Mouse (Mus musculus) spleen, postnatal 0 days (tissue): Measurements from ENCODE around the gene Prtn3. TPM values are rescaled to one million over a fixed set of nuclear protein-coding genes. Genes with fewer than 3 reads are reported as not detected.

Experiments used
- polyA plus RNA-seq: library from polyadenylated mRNA; unstranded; fragments of >200 nt; fragmentation: Nextera tagmentation; extraction: Ambion mirVana; gene quantifications from 2 replicates; pipeline ENCODE4 v1.2.1, GENCODE M21; 2015

The Prtn3 gene
- 176 and 239 TPM in 2 replicates for polyA plus RNA-seq

DNA sequence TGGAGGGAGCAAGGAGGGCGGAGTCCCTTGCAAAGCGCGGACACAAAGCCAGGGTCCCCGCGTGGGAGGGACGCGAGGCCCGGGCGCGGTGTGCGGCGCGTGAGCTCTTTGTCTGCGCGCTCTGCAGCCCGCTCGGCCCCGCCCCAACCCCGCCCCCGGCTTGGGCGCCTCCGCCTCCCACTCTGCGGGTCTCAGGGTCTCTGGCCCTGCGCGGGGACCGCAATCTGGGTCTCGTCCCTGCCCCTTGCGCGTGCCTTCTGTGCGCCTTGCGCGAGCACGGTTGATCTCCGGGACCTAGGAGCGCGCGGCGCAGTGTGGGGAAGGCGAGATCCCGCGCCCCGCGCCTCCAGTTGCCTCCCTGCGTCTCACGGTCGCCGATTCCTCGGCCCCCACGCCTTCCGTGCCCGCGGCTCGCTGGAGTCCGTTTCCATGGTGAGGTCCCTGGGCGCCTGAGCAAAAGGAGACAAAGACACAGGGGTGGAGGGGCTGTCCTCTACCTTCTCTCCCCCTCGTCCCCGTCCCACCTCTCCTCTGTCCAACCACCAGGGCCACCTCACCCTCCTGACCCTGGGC is at the start of gene Prtn3, which contains the start of gene Plppr3:
Gene Prtn3, plus strand, starts transcription at position 187 of the 573 bp plus-strand sequence.
Gene Plppr3, minus strand, starts transcription at position 345 of the 573 bp plus-strand sequence.

GRCm38 (mm10) chr10:79853860-79854795 is 20.1 kb upstream of the Prtn3 start, which contains the start of gene Ptbp1:
Gene Ptbp1, plus strand, starts transcription at chr10:79854427.

DNA sequence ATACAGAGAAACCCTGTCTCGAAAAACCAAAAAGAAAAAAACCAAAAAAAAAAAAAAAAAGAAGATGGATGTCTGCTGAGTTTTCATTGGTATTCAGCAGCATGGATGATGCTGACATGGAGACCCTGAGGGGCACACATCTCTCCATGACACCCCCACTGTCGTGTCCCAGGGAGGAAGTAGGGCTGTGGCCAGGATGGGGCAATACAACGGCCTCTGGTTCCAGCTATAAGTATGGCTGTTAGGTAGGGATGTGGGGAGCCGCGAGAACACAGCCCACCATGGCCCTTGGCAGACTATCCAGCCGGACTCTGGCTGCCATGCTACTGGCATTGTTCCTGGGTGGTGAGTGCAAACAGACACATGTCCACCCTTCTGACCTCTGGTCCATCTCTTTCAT is 11.8 kb downstream of the Prtn3 start, which contains the start of gene Elane:
Gene Elane, plus strand, starts transcription at position 194 of the 400 bp plus-strand sequence.

DNA sequence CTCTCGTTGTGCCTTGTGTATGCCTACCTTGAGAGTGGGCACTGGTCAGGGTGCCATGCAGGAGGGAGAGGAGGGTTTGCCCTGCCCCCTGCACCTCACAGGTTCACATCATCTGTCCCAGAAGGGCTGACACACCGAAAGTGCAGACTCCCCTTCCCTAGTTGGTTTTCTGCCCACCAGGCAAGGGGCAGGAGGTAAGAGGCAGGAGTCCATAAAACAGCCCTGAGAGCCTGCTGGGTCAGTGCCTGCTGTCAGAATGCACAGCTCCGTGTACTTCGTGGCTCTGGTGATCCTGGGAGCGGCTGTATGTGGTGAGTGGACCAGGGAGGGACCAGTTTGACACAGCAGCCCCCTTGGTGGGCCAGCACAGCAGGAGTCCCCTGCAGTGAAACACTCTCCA is 16.4 kb downstream of the Prtn3 start, which contains the start of gene Cfd:
Gene Cfd, plus strand, starts transcription at position 184 of the 400 bp plus-strand sequence.

GRCm38 (mm10) chr10:79908167-79909091 is 34.2 kb downstream of the Prtn3 start, which contains the start of gene Med16:
Gene Med16, minus strand, starts transcription at chr10:79908923.

DNA sequence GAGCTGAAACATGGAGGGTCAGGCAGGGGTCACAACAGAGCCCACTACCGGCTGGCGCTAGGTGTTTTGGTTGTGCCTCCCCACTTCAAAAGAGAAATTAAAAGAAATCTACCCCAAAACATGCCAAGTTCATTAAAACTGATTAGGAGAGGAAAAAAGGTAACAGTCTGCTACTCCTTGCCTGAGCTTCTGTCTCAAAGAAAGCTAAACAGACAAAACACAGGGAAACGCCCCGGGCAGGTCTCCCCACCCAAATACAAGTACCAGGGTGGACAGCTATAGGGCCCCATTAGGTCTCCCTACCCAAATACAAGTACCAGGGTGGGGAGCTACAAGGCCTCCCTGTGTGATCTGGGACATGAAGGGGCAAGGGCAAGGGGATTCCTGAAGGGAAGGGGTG is 36.3 kb downstream of the Prtn3 start, which contains the start of gene Gm26602:
Gene Gm26602, plus strand, starts transcription at position 301 of the 400 bp plus-strand sequence.

GRCm38 (mm10) chr10:79916808-79917531 is 42.7 kb downstream of the Prtn3 start, which contains the start of gene Kiss1r:
Gene Kiss1r, plus strand, starts transcription at chr10:79916971.

DNA sequence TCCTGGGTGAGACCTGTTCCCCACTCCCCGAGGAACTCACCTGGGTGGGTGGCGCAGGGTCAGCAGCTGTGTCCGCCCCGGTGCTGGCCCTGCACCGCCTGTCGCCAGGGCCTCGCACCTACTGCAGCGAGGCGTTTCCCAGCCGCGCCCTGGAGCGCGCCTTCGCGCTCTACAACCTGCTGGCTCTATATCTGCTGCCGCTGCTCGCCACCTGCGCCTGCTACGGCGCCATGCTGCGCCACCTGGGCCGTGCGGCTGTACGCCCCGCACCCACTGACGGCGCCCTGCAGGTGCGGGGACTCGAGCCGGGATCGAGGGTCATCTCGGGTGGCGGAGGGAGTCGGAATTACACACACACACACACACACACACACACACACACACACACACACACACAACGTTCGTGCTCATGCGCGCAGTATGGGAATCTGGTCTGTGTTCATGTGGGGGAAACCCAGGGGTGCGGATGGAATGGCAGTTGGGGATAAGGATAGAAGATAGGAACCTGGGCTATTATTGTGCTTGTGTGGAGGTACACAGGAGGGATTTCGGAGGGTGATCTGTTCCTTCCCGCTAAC is 46.8 kb downstream of the Prtn3 start, which contains the start of gene R3hdm4:
Gene R3hdm4, minus strand, starts transcription at position 251 of the 578 bp plus-strand sequence.

GRCm38 (mm10) chr10:79926491-79927323 is 52.4 kb downstream of the Prtn3 start, which contains the start of gene Arid3a:
Gene Arid3a, plus strand, starts transcription at chr10:79927043.

Other genes starting within 250 kb of the Prtn3 start
- 0.90 TPM in 2 replicates for gene Shc2, start 236.6 kb upstream of the Prtn3 start, polyA plus RNA-seq
- gene Odf3l2, start 228.7 kb upstream of the Prtn3 start, polyA plus RNA-seq: not detected in 2 replicates
- 25.8 and 30.9 TPM in 2 replicates for gene Madcam1, start 209.9 kb upstream of the Prtn3 start, polyA plus RNA-seq
- 31.4 and 37.7 TPM in 2 replicates for gene Tpgs1, start 205.1 kb upstream of the Prtn3 start, polyA plus RNA-seq
- 108 and 126 TPM in 2 replicates for gene Cdc34, start 192.3 kb upstream of the Prtn3 start, polyA plus RNA-seq
- 0.23 and 0.45 TPM in 2 replicates for gene Gzmm, start 185.5 kb upstream of the Prtn3 start, polyA plus RNA-seq
- gene Bsg, start 170.0 kb upstream of the Prtn3 start, polyA plus RNA-seq: 663 and 749 TPM in 2 replicates
- gene Hcn2, start 157.8 kb upstream of the Prtn3 start, polyA plus RNA-seq: 0.04 and 0.07 TPM in 2 replicates
- 15.7 and 18.4 TPM in 2 replicates for gene Polrmt, start 127.9 kb upstream of the Prtn3 start, polyA plus RNA-seq
- 0.28 TPM in 1 of 2 replicates, not detected in the other for gene Fgf22, start 119.4 kb upstream of the Prtn3 start, polyA plus RNA-seq
- gene Rnf126, start 107.5 kb upstream of the Prtn3 start, polyA plus RNA-seq: 41.4 and 42.3 TPM in 2 replicates
- gene Fstl3, start 97.2 kb upstream of the Prtn3 start, polyA plus RNA-seq: 3.3 and 3.6 TPM in 2 replicates
- 9.3 and 15.0 TPM in 2 replicates for gene Prss57, start 83.5 kb upstream of the Prtn3 start, polyA plus RNA-seq
- gene Palm, start 80.9 kb upstream of the Prtn3 start, polyA plus RNA-seq: 16.9 and 22.9 TPM in 2 replicates
- gene Misp, start 53.5 kb upstream of the Prtn3 start, polyA plus RNA-seq: 0.08 and 0.27 TPM in 2 replicates
- 131 and 134 TPM in 2 replicates for gene Ptbp1, start 20.0 kb upstream of the Prtn3 start, polyA plus RNA-seq
- 9.7 and 12.6 TPM in 2 replicates for gene Plppr3, start 158 bp downstream of the Prtn3 start, polyA plus RNA-seq
- gene Elane, start 11.8 kb downstream of the Prtn3 start, polyA plus RNA-seq: 219 and 294 TPM in 2 replicates
- gene Cfd, start 16.4 kb downstream of the Prtn3 start, polyA plus RNA-seq: not detected in 2 replicates
- gene Med16, start 34.4 kb downstream of the Prtn3 start, polyA plus RNA-seq: 20.3 and 23.3 TPM in 2 replicates
- gene Gm26602, start 36.4 kb downstream of the Prtn3 start, polyA plus RNA-seq: not detected in 2 replicates
- gene Kiss1r, start 42.5 kb downstream of the Prtn3 start, polyA plus RNA-seq: 0.41 and 0.68 TPM in 2 replicates
- 107 and 121 TPM in 2 replicates for gene R3hdm4, start 46.7 kb downstream of the Prtn3 start, polyA plus RNA-seq
- gene Arid3a, start 52.6 kb downstream of the Prtn3 start, polyA plus RNA-seq: 6.2 and 8.2 TPM in 2 replicates
- 64.8 and 66.8 TPM in 2 replicates for gene Wdr18, start 85.7 kb downstream of the Prtn3 start, polyA plus RNA-seq
- 0.11 TPM in 2 replicates for gene Grin3b, start 96.2 kb downstream of the Prtn3 start, polyA plus RNA-seq
- 16.8 and 16.9 TPM in 2 replicates for gene Tmem259, start 109.9 kb downstream of the Prtn3 start, polyA plus RNA-seq
- gene Cnn2, start 114.1 kb downstream of the Prtn3 start, polyA plus RNA-seq: 98.3 and 121 TPM in 2 replicates
- gene Abca7, start 122.0 kb downstream of the Prtn3 start, polyA plus RNA-seq: 8.3 and 8.8 TPM in 2 replicates
- gene Arhgap45, start 142.2 kb downstream of the Prtn3 start, polyA plus RNA-seq: 34.2 and 41.9 TPM in 2 replicates
- 108 and 111 TPM in 2 replicates for gene Polr2e, start 165.3 kb downstream of the Prtn3 start, polyA plus RNA-seq
- gene Gpx4, start 172.7 kb downstream of the Prtn3 start, polyA plus RNA-seq: 650 and 699 TPM in 2 replicates
- 15.9 and 16.2 TPM in 2 replicates for gene Sbno2, start 231.1 kb downstream of the Prtn3 start, polyA plus RNA-seq
- 27.2 and 28.1 TPM in 2 replicates for gene Stk11, start 241.3 kb downstream of the Prtn3 start, polyA plus RNA-seq